Mouse (Mus musculus) MEL (cell line): ENCODE data around the gene Tmem98. TPM values are rescaled to one million over a fixed set of nuclear protein-coding genes. Genes with fewer than 3 reads are reported as not detected.
A peak's percentile ranks its signal among the peaks of the same experiment; 100 is the strongest.

Experiments
- DNase-seq: peaks from one replicate; pipeline ENCODE4 v3.0.0; 2011; ENCODE audit warnings: low read depth, low spot score
- H3K27ac ChIP-seq: 2 replicates; pipeline ENCODE4 v1.5.1; 2012; ENCODE audit warnings: low read depth, mild to moderate bottlenecking, control low read depth, low read length, moderate library complexity; ENCODE audit not compliant: control insufficient read depth
- H3K27me3 ChIP-seq, 2 experiments: fragments of 150-350 bp in 1 of 2; sonication (generic) in 1 of 2; 2 replicates each; pipeline ENCODE4 v1.6.1; 2012; ENCODE audit warnings: low read length in 2 of 2, mild to moderate bottlenecking in 2 of 2, improper control_type of control experiment in 1 of 2, moderate library complexity in 1 of 2; ENCODE audit not compliant: insufficient read depth in 2 of 2, control insufficient read depth in 1 of 2
- H3K36me3 ChIP-seq, 2 experiments: 2 replicates each; pipeline ENCODE4 v1.6.1; 2012 to 2014; ENCODE audit warnings: low read length in 2 of 2, improper control_type of control experiment in 1 of 2, inconsistent platforms in 1 of 2, mild to moderate bottlenecking in 1 of 2; ENCODE audit not compliant: insufficient read depth in 2 of 2, control insufficient read depth in 1 of 2
- H3K4me1 ChIP-seq, 2 experiments: fragments of 150-350 bp in 1 of 2; sonication (generic) in 1 of 2; 2 replicates each; pipeline ENCODE4 v1.6.1; 2012; ENCODE audit warnings: low read length in 2 of 2, improper control_type of control experiment in 1 of 2, mild to moderate bottlenecking in 1 of 2; ENCODE audit not compliant: insufficient read depth in 2 of 2, control insufficient read depth in 1 of 2
- H3K4me3 ChIP-seq, 2 experiments: fragments of 150-350 bp in 1 of 2; sonication (generic) in 1 of 2; 2 replicates each; pipeline ENCODE4 v1.5.1; 2012; ENCODE audit warnings: low read depth in 2 of 2, low read length in 2 of 2, mild to moderate bottlenecking in 2 of 2, moderate library complexity in 2 of 2, control low read depth in 1 of 2, improper control_type of control experiment in 1 of 2; ENCODE audit not compliant: control insufficient read depth in 1 of 2, insufficient read depth in 1 of 2
- H3K79me2 ChIP-seq: 2 replicates; pipeline ENCODE4 v1.6.1; 2012; ENCODE audit warnings: mild to moderate bottlenecking, low read length, moderate library complexity; ENCODE audit not compliant: control insufficient read depth, poor library complexity, insufficient read depth
- H3K9ac ChIP-seq: 2 replicates; pipeline ENCODE4 v1.6.1; 2012; ENCODE audit warnings: low read depth, mild to moderate bottlenecking, control low read depth, low read length, moderate library complexity; ENCODE audit not compliant: control insufficient read depth, poor library complexity, severe bottlenecking
- H3K9me3 ChIP-seq: fragments of 150-350 bp; sonication (generic); replicated peaks from 2 replicates; pipeline ENCODE4 v1.6.1; 2012; ENCODE audit warnings: mild to moderate bottlenecking, low read length, improper control_type of control experiment, moderate library complexity; ENCODE audit not compliant: insufficient read depth
- BHLHE40 ChIP-seq: IDR thresholded peaks from 2 replicates; pipeline ENCODE4 v1.6.1; 2012; ENCODE audit warnings: low read depth, mild to moderate bottlenecking, inconsistent platforms, low read length, improper control_type of control experiment, borderline replicate concordance
- CHD1 ChIP-seq: IDR thresholded peaks from 2 replicates; pipeline ENCODE4 v1.6.1; 2012; ENCODE audit warnings: low read depth, mild to moderate bottlenecking, inconsistent platforms, low read length, improper control_type of control experiment
- CHD2 ChIP-seq: IDR thresholded peaks from 2 replicates; pipeline ENCODE4 v1.6.1; 2011; ENCODE audit warnings: low read length, improper control_type of control experiment
- E2F4 ChIP-seq: IDR thresholded peaks from 2 replicates; pipeline ENCODE4 v1.6.1; 2011; ENCODE audit warnings: low read depth, low read length, improper control_type of control experiment, borderline replicate concordance
- ELF1 ChIP-seq: IDR thresholded peaks from 2 replicates; pipeline ENCODE4 v1.6.1; 2014; ENCODE audit warnings: low read depth, mild to moderate bottlenecking, inconsistent platforms, low read length, improper control_type of control experiment, moderate library complexity
- EP300 ChIP-seq, 2 experiments: IDR thresholded peaks; 2 replicates each; pipeline ENCODE4 v1.6.1; 2011; ENCODE audit warnings: improper control_type of control experiment in 2 of 2, low read length in 2 of 2, low read depth in 1 of 2, mild to moderate bottlenecking in 1 of 2
- GABPA ChIP-seq: IDR thresholded peaks from 2 replicates; pipeline ENCODE4 v1.6.1; 2012; ENCODE audit warnings: low read depth, mild to moderate bottlenecking, inconsistent platforms, low read length, improper control_type of control experiment, moderate library complexity
- GATA1 ChIP-seq: IDR thresholded peaks from 2 replicates; pipeline ENCODE4 v1.6.1; 2011; ENCODE audit warnings: low read depth, low read length, improper control_type of control experiment
- HCFC1 ChIP-seq: IDR thresholded peaks from 2 replicates; pipeline ENCODE4 v1.6.1; 2012; ENCODE audit warnings: low read depth, mild to moderate bottlenecking, inconsistent platforms, low read length, improper control_type of control experiment, moderate library complexity
- JUND ChIP-seq: IDR thresholded peaks from 2 replicates; pipeline ENCODE4 v1.6.1; 2011; ENCODE audit warnings: low read depth, mild to moderate bottlenecking, improper control_type of control experiment, low read length
- KAT2A ChIP-seq: conservative IDR thresholded peaks from 2 replicates; pipeline ENCODE4 v1.6.1; 2012; ENCODE audit warnings: low read depth, low read length, improper control_type of control experiment, inconsistent platforms
- MAFK ChIP-seq: IDR thresholded peaks from 2 replicates; pipeline ENCODE4 v1.6.1; 2011; ENCODE audit warnings: low read depth, mild to moderate bottlenecking, low read length, improper control_type of control experiment, borderline replicate concordance
- MAX ChIP-seq: IDR thresholded peaks from 2 replicates; pipeline ENCODE4 v1.6.1; 2011; ENCODE audit warnings: low read length, improper control_type of control experiment
- MAZ ChIP-seq: IDR thresholded peaks from 2 replicates; pipeline ENCODE4 v1.6.1; 2012; ENCODE audit warnings: low read depth, mild to moderate bottlenecking, inconsistent platforms, low read length, improper control_type of control experiment
- MEF2A ChIP-seq: IDR thresholded peaks from 2 replicates; pipeline ENCODE4 v1.6.1; 2014; ENCODE audit warnings: low read depth, mild to moderate bottlenecking, inconsistent platforms, low read length, improper control_type of control experiment; ENCODE audit not compliant: poor library complexity, insufficient replicate concordance, severe bottlenecking; ENCODE audit errors: extremely low read depth
- MXI1 ChIP-seq: IDR thresholded peaks from 2 replicates; pipeline ENCODE4 v1.6.1; 2011; ENCODE audit warnings: mild to moderate bottlenecking, low read depth, low read length, improper control_type of control experiment
- MYB ChIP-seq: IDR thresholded peaks from 2 replicates; pipeline ENCODE4 v1.6.1; 2011; ENCODE audit warnings: mild to moderate bottlenecking, low read depth, low read length, improper control_type of control experiment
- MYC ChIP-seq: IDR thresholded peaks from 2 replicates; pipeline ENCODE4 v1.6.1; 2011; ENCODE audit warnings: low read depth, mild to moderate bottlenecking, low read length, improper control_type of control experiment, moderate library complexity
- NELFE ChIP-seq: IDR thresholded peaks from 2 replicates; pipeline ENCODE4 v1.6.1; 2011; ENCODE audit warnings: low read depth, low read length, improper control_type of control experiment
- NRF1 ChIP-seq: IDR thresholded peaks from 2 replicates; pipeline ENCODE4 v1.6.1; 2014; ENCODE audit warnings: low read depth, mild to moderate bottlenecking, inconsistent platforms, low read length, improper control_type of control experiment, moderate library complexity; ENCODE audit not compliant: poor library complexity, insufficient read depth, severe bottlenecking
- POLR2A ChIP-seq, 2 experiments: IDR thresholded peaks; 2 replicates each; pipeline ENCODE4 v1.6.1; 2011 to 2012; ENCODE audit warnings: low read length in 2 of 2, mild to moderate bottlenecking in 2 of 2, control low read depth in 1 of 2, improper control_type of control experiment in 1 of 2, low read depth in 1 of 2, moderate library complexity in 1 of 2; ENCODE audit not compliant: control insufficient read depth in 1 of 2, insufficient read depth in 1 of 2, poor library complexity in 1 of 2
- POLR2AphosphoS2 ChIP-seq: IDR thresholded peaks from 2 replicates; pipeline ENCODE4 v1.6.1; 2011; ENCODE audit warnings: low read length, improper control_type of control experiment
- POLR2AphosphoS5 ChIP-seq: IDR thresholded peaks from 2 replicates; pipeline ENCODE4 v1.6.1; 2012; ENCODE audit warnings: low read depth, borderline replicate concordance, mild to moderate bottlenecking, inconsistent platforms, low read length, moderate library complexity, mixed read lengths
- RCOR1 ChIP-seq: IDR thresholded peaks from 2 replicates; pipeline ENCODE4 v1.6.1; 2012; ENCODE audit warnings: low read depth, mild to moderate bottlenecking, inconsistent platforms, low read length, improper control_type of control experiment
- SMC3 ChIP-seq: IDR thresholded peaks from 2 replicates; pipeline ENCODE4 v1.6.1; 2011; ENCODE audit warnings: low read depth, low read length, improper control_type of control experiment
- TAL1 ChIP-seq: IDR thresholded peaks from 2 replicates; pipeline ENCODE4 v1.6.1; 2012; ENCODE audit warnings: mild to moderate bottlenecking, inconsistent platforms, low read length, moderate library complexity, mixed read lengths
- TBP ChIP-seq: IDR thresholded peaks from 2 replicates; pipeline ENCODE4 v1.8.0; 2011; ENCODE audit warnings: low read depth, low read length, improper control_type of control experiment
- TCF12 ChIP-seq: IDR thresholded peaks from 2 replicates; pipeline ENCODE4 v1.6.1; 2014; ENCODE audit warnings: low read depth, mild to moderate bottlenecking, inconsistent platforms, low read length, improper control_type of control experiment, moderate library complexity
- UBTF ChIP-seq: IDR thresholded peaks from 2 replicates; pipeline ENCODE4 v1.6.1; 2012; ENCODE audit warnings: low read depth, mild to moderate bottlenecking, inconsistent platforms, low read length, improper control_type of control experiment, moderate library complexity, borderline replicate concordance; ENCODE audit not compliant: insufficient read depth
- USF1 ChIP-seq: IDR thresholded peaks from 2 replicates; pipeline ENCODE4 v1.6.1; 2014; ENCODE audit warnings: low read depth, mild to moderate bottlenecking, inconsistent platforms, low read length, improper control_type of control experiment, moderate library complexity
- USF2 ChIP-seq, 2 experiments: IDR thresholded peaks; 2 replicates each; pipeline ENCODE4 v1.6.1; 2011 to 2012; ENCODE audit warnings: improper control_type of control experiment in 2 of 2, low read length in 2 of 2, borderline replicate concordance in 1 of 2, inconsistent platforms in 1 of 2, low read depth in 1 of 2, mild to moderate bottlenecking in 1 of 2; ENCODE audit not compliant: insufficient read depth in 1 of 2
- ZC3H11A ChIP-seq: IDR thresholded peaks from 2 replicates; pipeline ENCODE4 v1.6.1; 2012; ENCODE audit warnings: low read depth, mild to moderate bottlenecking, inconsistent platforms, low read length, improper control_type of control experiment
- ZKSCAN1 ChIP-seq: IDR thresholded peaks from 2 replicates; pipeline ENCODE4 v1.6.1; 2012; ENCODE audit warnings: low read depth, mild to moderate bottlenecking, inconsistent platforms, low read length, improper control_type of control experiment, moderate library complexity
- ZMIZ1 ChIP-seq: IDR thresholded peaks from 2 replicates; pipeline ENCODE4 v1.6.1; 2012; ENCODE audit warnings: low read depth, mild to moderate bottlenecking, inconsistent platforms, low read length, improper control_type of control experiment, moderate library complexity
- polyA plus RNA-seq, 2 experiments: library from polyadenylated mRNA; stranded (reverse) in 1 of 2; unstranded in 1 of 2; fragments of >175 nt in 1 of 2; fragments of >200 nt in 1 of 2; gene quantifications; 2 replicates each; pipeline versions ENCODE4 v1.2.1 to v1.2.4; 2012; ENCODE audit warnings: low replicate concordance in 2 of 2, low read depth in 1 of 2; ENCODE audit not compliant: insufficient read length in 2 of 2, insufficient read depth in 1 of 2, missing spikeins in 1 of 2
- total RNA-seq: library from RNA; depleted of rRNA; stranded (reverse); fragments of 300-350 nt; gene quantifications from 2 replicates; pipeline ENCODE4 v1.2.3, GENCODE M21; 2012

The Tmem98 gene
- total and polyA plus RNA-seq, 3 experiments, result 21.5 to 33.5 TPM; not detected in 1

GRCm38 (mm10) chr11:80779527-80780344 lies 30.2 kb upstream of the Tmem98 start, which contains the start of gene Myo1d:
TSS of gene Myo1d (minus strand) at chr11:80780025.
- peak; percentile 96 for DNase-seq
- H3K9me3 ChIP-seq, result no peaks in the 10 kb centered on the region
- peak within 1 kb of the TSS; percentile 89 to 95 for H3K4me3 ChIP-seq
- H3K27ac ChIP-seq, result peak within 1 kb of the TSS; percentile 62
- H3K36me3 ChIP-seq, result peaks cover 0 to 47% of the 10 kb centered on the region in 2 experiments; a peak in 2 of 4 replicates
- H3K9ac ChIP-seq, result peak within 1 kb of the TSS; percentile 81
- H3K79me2 ChIP-seq, result peaks cover 26% of the 10 kb centered on the region
- peaks cover 23 to 32% of the 10 kb centered on the region in 2 experiments for H3K4me1 ChIP-seq
- no peaks in the 10 kb centered on the region for H3K27me3 ChIP-seq
- no peak for TF ChIP-seq CHD2
- peak; percentile 29; the same call in 1 of the 2 replicates for TF ChIP-seq ELF1
- peak; percentile 73; the same call in 1 of the 2 replicates for TF ChIP-seq MYC
- no peak for TF ChIP-seq UBTF
- TF ChIP-seq HCFC1, result 0 out of 2 replicates have a peak, but pooled peaks have one; percentile 52
- TF ChIP-seq NRF1, result peak; percentile 80
- TF ChIP-seq EP300 (IDR thresholded peaks at IDR 0.05; ENCODE audit: low read depth in 1 of 2, low read length in 2 of 2), result peak; percentile 44 to 45; a peak in 2 of 4 replicates
- TF ChIP-seq KAT2A, result no peak; the same call in 1 of the 2 replicates
- TF ChIP-seq MAX, result peak; percentile 79
- peak; percentile 82 for TF ChIP-seq MXI1
- no peak for TF ChIP-seq POLR2AphosphoS5
- TF ChIP-seq TBP, result 0 out of 2 replicates have a peak, but pooled peaks have one; percentile 56
- TF ChIP-seq CHD1, result no peak
- TF ChIP-seq MAFK, result no peak
- TF ChIP-seq JUND, result no peak
- 0 out of 2 replicates have a peak, but pooled peaks have one; percentile 38 for TF ChIP-seq USF1
- no peak for TF ChIP-seq GABPA
- no peak for TF ChIP-seq RCOR1
- TF ChIP-seq E2F4, result peak; percentile 60; the same call in 1 of the 2 replicates
- peak; percentile 88 for TF ChIP-seq MAZ
- peak; percentile 66 for TF ChIP-seq SMC3
- peak; percentile 67 to 75; a peak in 2 of 4 replicates for TF ChIP-seq POLR2A (IDR thresholded peaks at IDR 0.05; ENCODE audit: control insufficient read depth in 1 of 2, insufficient read depth in 1 of 2, low read depth in 1 of 2, low read length in 2 of 2, poor library complexity in 1 of 2)
- TF ChIP-seq ZMIZ1, result peak; percentile 87
- no peak for TF ChIP-seq USF2 (IDR thresholded peaks at IDR 0.05; ENCODE audit: borderline replicate concordance in 1 of 2, insufficient read depth in 1 of 2, low read depth in 1 of 2, low read length in 2 of 2)
- peak; percentile 86 for TF ChIP-seq NELFE
- no peak for TF ChIP-seq ZKSCAN1
- peak; percentile 52 for TF ChIP-seq ZC3H11A
- no peak for TF ChIP-seq GATA1
- TF ChIP-seq TAL1, result no peak
- peak; percentile 90 for TF ChIP-seq POLR2AphosphoS2
- TF ChIP-seq TCF12, result peak; percentile 30; the same call in 1 of the 2 replicates
- TF ChIP-seq MEF2A, result no peak
- TF ChIP-seq MYB, result 0 out of 2 replicates have a peak, but pooled peaks have one; percentile 13
- TF ChIP-seq BHLHE40, result peak; percentile 62; the same call in 1 of the 2 replicates
